Mouse (Mus musculus) E14TG2a.4 (cell line): ENCODE results near the gene Homer1.

ENCODE experiments used
- CTCF ChIP-seq: conservative IDR thresholded peaks from 2 replicates; pipeline ENCODE4 v1.5.1; 2014; ENCODE audit warnings: low read length
- NANOG ChIP-seq: IDR thresholded peaks from 2 replicates; pipeline ENCODE4 v1.6.1; 2014; ENCODE audit warnings: borderline replicate concordance, low read length, mixed read lengths
- POU5F1 ChIP-seq: IDR thresholded peaks from 2 replicates; pipeline ENCODE4 v1.6.1; 2014; ENCODE audit warnings: low read length, borderline replicate concordance

GRCm38 (mm10) chr13:93410343-93410742, 110.9 kb downstream of the Homer1 start:
- no peak for TF ChIP-seq CTCF
- TF ChIP-seq NANOG: no peak
- TF ChIP-seq POU5F1: no peak
